In genomic region chr10:123263876-123264309, GRCm38 (mm10) we compare ENCODE assay signal across 8 mouse cellular contexts. TPM values are rescaled to one million over a fixed set of nuclear protein-coding genes. Genes with fewer than 3 reads are reported as not detected.
DNase-seq lines count a peak whose midpoint lies in the region; ATAC-seq and TF ChIP-seq lines count a peak whose summit lies in the region.

TSS of gene Fam19a2 (plus strand) at chr10:123263996.

- H3K4me1 ChIP-seq in spleen, adult 2 months (ENCODE audit: control insufficient read depth, insufficient read depth, insufficient read length) = peaks cover 2% of the 10 kb centered on the region; the same call in 1 of the 2 replicates
- no peaks in the 10 kb centered on the region for H3K4me1 ChIP-seq in intestine, postnatal 0 days (replicated peaks; ENCODE audit: control insufficient read depth, insufficient read depth, low read length)
- peaks cover 12% of the 10 kb centered on the region for H3K4me1 ChIP-seq in limb, embryonic 12.5 days (replicated peaks)
- no peaks in the 10 kb centered on the region for H3K4me1 ChIP-seq in midbrain, embryonic 14.5 days (ENCODE audit: control insufficient read depth, insufficient read depth, low read length)
- peaks cover 5% of the 10 kb centered on the region; the same call in 1 of the 2 replicates for H3K4me1 ChIP-seq in stomach, embryonic 16.5 days (ENCODE audit: control insufficient read depth, insufficient read depth, low read length)

- no peak within 1 kb of the TSS for H3K4me3 ChIP-seq in spleen, adult 2 months (ENCODE audit: extremely low read depth, insufficient read depth, insufficient read length)
- peak within 1 kb of the TSS; percentile 52 for H3K4me3 ChIP-seq in intestine, postnatal 0 days (ENCODE audit: low read depth, low read length)
- peak within 1 kb of the TSS; percentile 54 for H3K4me3 ChIP-seq in limb, embryonic 12.5 days (replicated peaks)
- peak within 1 kb of the TSS; percentile 67 for H3K4me3 ChIP-seq in midbrain, embryonic 14.5 days (replicated peaks; ENCODE audit: low read depth, low read length)
- peak within 1 kb of the TSS; percentile 61 for H3K4me3 ChIP-seq in stomach, embryonic 16.5 days (replicated peaks; ENCODE audit: low read length)

- peaks cover 16% of the 10 kb centered on the region for H3K27me3 ChIP-seq in spleen, adult 2 months (ENCODE audit: control insufficient read depth, insufficient read depth, low read length)
- H3K27me3 ChIP-seq in intestine, postnatal 0 days (replicated peaks; ENCODE audit: control insufficient read depth, insufficient read depth, low read length) = peaks cover 28% of the 10 kb centered on the region
- peaks cover 43% of the 10 kb centered on the region for H3K27me3 ChIP-seq in limb, embryonic 12.5 days
- H3K27me3 ChIP-seq in midbrain, embryonic 14.5 days (ENCODE audit: control insufficient read depth, insufficient read depth, low read length) = no peaks in the 10 kb centered on the region
- H3K27me3 ChIP-seq in stomach, embryonic 16.5 days (ENCODE audit: control insufficient read depth, insufficient read depth, low read length) = no peaks in the 10 kb centered on the region

- H3K36me3 ChIP-seq in spleen, adult 2 months (ENCODE audit: control insufficient read depth, insufficient read depth, low read length) = no peaks in the 10 kb centered on the region
- no peaks in the 10 kb centered on the region for H3K36me3 ChIP-seq in intestine, postnatal 0 days (ENCODE audit: control insufficient read depth, insufficient read depth)
- no peaks in the 10 kb centered on the region for H3K36me3 ChIP-seq in limb, embryonic 12.5 days
- H3K36me3 ChIP-seq in midbrain, embryonic 14.5 days (ENCODE audit: control insufficient read depth, insufficient read depth, low read length) = no peaks in the 10 kb centered on the region
- H3K36me3 ChIP-seq in stomach, embryonic 16.5 days (ENCODE audit: control insufficient read depth, insufficient read depth, low read length) = no peaks in the 10 kb centered on the region

- H3K9ac ChIP-seq in intestine, postnatal 0 days (ENCODE audit: low read depth, low read length) = no peak within 1 kb of the TSS
- H3K9ac ChIP-seq in limb, embryonic 12.5 days (replicated peaks) = peak within 1 kb of the TSS; percentile 66
- peak within 1 kb of the TSS; percentile 79 for H3K9ac ChIP-seq in midbrain, embryonic 14.5 days (replicated peaks; ENCODE audit: low read length)
- H3K9ac ChIP-seq in stomach, embryonic 16.5 days (ENCODE audit: low read length) = peak within 1 kb of the TSS; percentile 56

- DNase-seq in spleen, adult 2 months (ENCODE audit: low read depth in 1 of 2, low spot score in 2 of 2) = peak in 1 of 2 experiments; percentile 34
- DNase-seq in spleen, postnatal 14 days (ENCODE audit: low spot score in 2 of 2) = no peak
- peak; percentile 16 for DNase-seq in gastrocnemius, postnatal 14 days
- DNase-seq in midbrain, embryonic 14.5 days = peak; percentile 94

- peak; percentile 85 for ATAC-seq in common myeloid progenitor, adult 5-6 weeks (replicated peaks; ENCODE audit: low read depth, poor library complexity, severe bottlenecking)
- ATAC-seq in intestine, postnatal 0 days = no peak
- peak; percentile 52; the same call in 1 of the 2 replicates for ATAC-seq in limb, embryonic 12.5 days (ENCODE audit: insufficient number of reproducible peaks, insufficient read depth, low FRiP score, low TSS enrichment, low read depth)
- peak; percentile 31; the same call in 1 of the 2 replicates for ATAC-seq in midbrain, embryonic 14.5 days (ENCODE audit: low FRiP score, low TSS enrichment)
- ATAC-seq in stomach, embryonic 16.5 days (ENCODE audit: insufficient read depth, low FRiP score) = peak; percentile 33; the same call in 1 of the 2 replicates

- TF ChIP-seq CTCF in spleen, adult 2 months (IDR thresholded peaks at IDR 0.05; ENCODE audit: extremely low read depth, insufficient read depth, insufficient read length, insufficient replicate concordance) = peak; percentile 46; the same call in 1 of the 2 replicates
- TF ChIP-seq CTCF in intestine, postnatal 0 days (IDR thresholded peaks at IDR 0.05; ENCODE audit: low read depth) = peak; percentile 80

- no peaks in the 10 kb centered on the region for H3K9me3 ChIP-seq in intestine, postnatal 0 days (ENCODE audit: control insufficient read depth)
- H3K9me3 ChIP-seq in limb, embryonic 12.5 days = no peaks in the 10 kb centered on the region
- no peaks in the 10 kb centered on the region for H3K9me3 ChIP-seq in midbrain, embryonic 14.5 days (ENCODE audit: control insufficient read depth, low read length)
- no peaks in the 10 kb centered on the region for H3K9me3 ChIP-seq in stomach, embryonic 16.5 days (replicated peaks; ENCODE audit: control insufficient read depth, low read length)

- intact Hi-C loops in gastrocnemius, postnatal 14 days (cut with DNase I; ENCODE audit: low total_unique reads) = no loop called here

- 4% methylated on average over 12 of the region's 12 CpGs for WGBS in spleen, adult 2 months
- under 1% methylated on average over 12 of the region's 12 CpGs for WGBS in intestine, postnatal 0 days
- 1% methylated on average over 12 of the region's 12 CpGs for WGBS in limb, embryonic 12.5 days
- WGBS in midbrain, embryonic 14.5 days = under 1% methylated on average over 12 of the region's 12 CpGs
- WGBS in stomach, embryonic 16.5 days = 2% methylated on average over 12 of the region's 12 CpGs

- TF ChIP-seq POLR2A in spleen, adult 2 months (IDR thresholded peaks at IDR 0.05; ENCODE audit: low read depth, low read length) = no peak

- H3K27ac ChIP-seq in spleen, adult 2 months (ENCODE audit: insufficient read depth, low read length) = no peak within 1 kb of the TSS
- no peak within 1 kb of the TSS for H3K27ac ChIP-seq in intestine, postnatal 0 days (ENCODE audit: low read depth, low read length)
- H3K27ac ChIP-seq in limb, embryonic 12.5 days = no peak within 1 kb of the TSS
- peak within 1 kb of the TSS; percentile 86 for H3K27ac ChIP-seq in midbrain, embryonic 14.5 days (replicated peaks; ENCODE audit: low read depth, low read length)
- H3K27ac ChIP-seq in stomach, embryonic 16.5 days (ENCODE audit: low read length) = no peak within 1 kb of the TSS

- peak within 1 kb of the TSS; percentile 90 for H3K4me2 ChIP-seq in intestine, postnatal 0 days (replicated peaks; ENCODE audit: low read depth)
- peak within 1 kb of the TSS; percentile 88 for H3K4me2 ChIP-seq in limb, embryonic 12.5 days
- H3K4me2 ChIP-seq in midbrain, embryonic 14.5 days (ENCODE audit: low read length) = peak within 1 kb of the TSS; percentile 69
- peak within 1 kb of the TSS; percentile 97 for H3K4me2 ChIP-seq in stomach, embryonic 16.5 days (ENCODE audit: low read depth, low read length)

RNA-seq across cellular contexts. Expression of gene Fam19a2, which starts in this region (rescaled TPM):
- not detected in 2 replicates for polyA plus RNA-seq in spleen, adult 2 months (2012; rRNA removed)
- total RNA-seq in common myeloid progenitor, adult 5-6 weeks (2017) = not detected in 2 replicates
- total RNA-seq in gastrocnemius, postnatal 14 days (2021) = under 1 TPM in 1 of 2 experiments, not detected in 1; 0.12 TPM
- polyA plus RNA-seq in intestine, postnatal 0 days (2015; fragmentation: Nextera tagmentation; extraction: Ambion mirVana) = 0.55 and 0.85 TPM in 2 replicates
- polyA plus RNA-seq in limb, embryonic 12.5 days (2016; fragmentation: Nextera tagmentation; extraction: Ambion mirVana) = 5.9 and 6.0 TPM in 2 replicates
- 63.8 and 79.3 TPM in 2 replicates for polyA plus RNA-seq in midbrain, embryonic 14.5 days (2014; fragmentation: Nextera tagmentation; extraction: Ambion mirVana)
- polyA plus RNA-seq in stomach, embryonic 16.5 days (2015; fragmentation: Nextera tagmentation; extraction: Ambion mirVana) = 3.1 and 3.5 TPM in 2 replicates

Comparison
In these comparisons a context has a peak if more than half of its experiments do, and no peak if none do; other contexts are left out.
1. Peak in ATAC-seq in common myeloid progenitor, adult 5-6 weeks; RNA of the gene not detected or under 1 TPM.
2. Peak in DNase-seq in gastrocnemius, postnatal 14 days; RNA of the gene not detected or under 1 TPM.